Mouse (Mus musculus): ENCODE measurements around the gene Cpt1a. TPM values are rescaled to one million over a fixed set of nuclear protein-coding genes. Genes with fewer than 3 reads are reported as not detected.

Cpt1a gene
- polyA plus RNA-seq, 1 experiment from 2014 or later: 4.0 TPM

GRCm38 (mm10) chr19:3422981-3423380 lies 100.8 kb downstream of the Cpt1a start:
- Histone ChIP-seq H3K4me3 (no peak overlapping the region), H3K4me1 (no peaks in the 10 kb centered on the region), H3K9me3 (replicated peaks) (no peaks in the 10 kb centered on the region; the same call in 1 of the 2 replicates), H3K27ac (replicated peaks) (no peak overlapping the region), H3K36me3 (no peaks in the 10 kb centered on the region), H3K27me3 (ENCODE audit: low read depth, poor library complexity, severe bottlenecking) (no peaks in the 10 kb centered on the region)
- WGBS: 77% methylated on average over 4 of the region's 4 CpGs
- no peak for DNase-seq (ENCODE audit: low spot score)

DNA sequence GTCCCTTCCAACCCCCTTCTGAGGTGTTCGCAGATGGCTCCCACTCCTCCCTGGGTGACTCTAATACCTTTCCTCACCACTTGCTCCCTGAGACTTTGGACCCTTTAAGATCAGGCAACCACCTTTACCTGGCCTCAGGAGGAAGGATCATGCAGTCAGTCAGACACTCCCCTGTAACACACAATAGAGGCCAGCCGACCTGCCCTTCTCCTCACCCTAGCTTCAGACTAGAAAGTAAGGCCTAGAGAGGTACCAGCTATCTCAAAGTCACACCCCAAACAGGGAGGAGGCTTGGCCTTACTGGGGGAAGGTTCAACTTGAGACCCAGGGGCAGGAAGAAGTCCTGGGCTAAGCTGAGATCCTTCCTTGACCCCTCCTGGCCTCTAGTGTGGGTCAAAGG lies 102.1 kb downstream of the Cpt1a start:
- Histone ChIP-seq H3K27me3 (ENCODE audit: low read depth, poor library complexity, severe bottlenecking) (no peaks in the 10 kb centered on the region), H3K27ac (replicated peaks) (no peak overlapping the region), H3K4me1 (peaks cover 3% of the 10 kb centered on the region), H3K9me3 (replicated peaks) (no peaks in the 10 kb centered on the region; the same call in 1 of the 2 replicates), H3K36me3 (no peaks in the 10 kb centered on the region), H3K4me3 (no peak overlapping the region)
- 89% methylated on average over 2 of the region's 2 CpGs for WGBS
- DNase-seq (ENCODE audit: low spot score): no peak

DNA sequence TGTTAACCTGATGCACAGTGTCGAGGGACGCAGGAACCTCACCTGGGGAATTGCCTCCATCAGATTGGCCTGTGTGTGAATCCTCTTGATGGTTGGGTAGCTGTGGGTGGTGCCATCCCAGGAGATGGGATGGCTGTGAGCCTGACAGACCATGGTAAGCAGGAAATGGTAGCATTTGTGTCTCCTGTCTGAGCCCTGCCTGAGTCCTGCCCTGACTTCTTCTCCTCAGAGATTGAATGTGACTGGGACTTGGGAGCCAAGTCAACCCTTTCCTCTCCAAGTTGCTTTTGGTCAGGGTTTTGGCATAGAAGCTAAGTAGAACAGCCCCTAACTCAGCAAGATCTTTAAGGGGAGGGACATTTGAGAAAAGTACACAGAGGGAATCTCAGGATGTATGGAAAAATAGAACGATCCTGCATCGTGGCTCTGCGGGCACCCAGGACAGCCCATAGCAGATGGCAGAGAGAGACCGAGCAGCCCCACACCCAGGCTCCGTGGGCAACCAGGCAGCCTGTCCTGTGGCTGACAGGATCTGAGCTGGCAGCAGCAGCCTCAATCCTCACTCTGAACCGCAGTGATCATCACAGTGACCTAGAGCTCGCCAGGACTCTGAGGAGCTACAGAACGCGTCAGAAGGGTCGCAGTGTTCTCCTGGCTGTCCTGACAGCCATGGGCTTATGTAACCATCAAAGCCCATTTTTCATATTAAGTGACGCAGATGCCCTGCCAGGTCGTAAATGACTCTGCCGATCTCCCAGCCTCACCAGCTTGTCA lies 106.1 kb downstream of the Cpt1a start:
- H3K4me3 ChIP-seq: no peak overlapping the region
- WGBS: 93% methylated on average over 15 of the region's 15 CpGs
- peaks cover 10% of the 10 kb centered on the region for H3K4me1 ChIP-seq
- no peaks in the 10 kb centered on the region for H3K27me3 ChIP-seq (ENCODE audit: low read depth, poor library complexity, severe bottlenecking)
- peak overlapping the region; percentile 49; the same call in 1 of the 2 replicates for H3K27ac ChIP-seq (replicated peaks)
- DNase-seq (ENCODE audit: low spot score): no peak
- H3K36me3 ChIP-seq: no peaks in the 10 kb centered on the region
- H3K9me3 ChIP-seq (replicated peaks): peaks cover 3% of the 10 kb centered on the region; the same call in 1 of the 2 replicates

GRCm38 (mm10) chr19:3429156-3429816 lies 107.2 kb downstream of the Cpt1a start:
- H3K9me3 ChIP-seq (replicated peaks): 0 out of 2 replicates have a peak, but pooled peaks cover 3% of the 10 kb centered on the region
- H3K4me1 ChIP-seq: peaks cover 20% of the 10 kb centered on the region
- no peaks in the 10 kb centered on the region for H3K27me3 ChIP-seq (ENCODE audit: low read depth, poor library complexity, severe bottlenecking)
- H3K4me3 ChIP-seq: no peak overlapping the region
- H3K27ac ChIP-seq (replicated peaks): peak overlapping the region; percentile 68
- WGBS: 57% methylated on average over 7 of the region's 7 CpGs
- H3K36me3 ChIP-seq: no peaks in the 10 kb centered on the region
- no peak for DNase-seq (ENCODE audit: low spot score)

- no peak overlapping the region for H3K4me3 ChIP-seq
- WGBS: 70% methylated on average over 7 of the region's 7 CpGs
- no peaks in the 10 kb centered on the region for H3K36me3 ChIP-seq
- H3K4me1 ChIP-seq: peaks cover 28% of the 10 kb centered on the region
- H3K27ac ChIP-seq (replicated peaks): no peak overlapping the region
- 0 out of 2 replicates have a peak, but pooled peaks cover 3% of the 10 kb centered on the region for H3K9me3 ChIP-seq (replicated peaks)
- no peaks in the 10 kb centered on the region for H3K27me3 ChIP-seq (ENCODE audit: low read depth, poor library complexity, severe bottlenecking)
- DNase-seq (ENCODE audit: low spot score): no peak
Measured at GRCm38 (mm10) chr19:3431066-3431465, 108.9 kb downstream of the Cpt1a start.

DNA sequence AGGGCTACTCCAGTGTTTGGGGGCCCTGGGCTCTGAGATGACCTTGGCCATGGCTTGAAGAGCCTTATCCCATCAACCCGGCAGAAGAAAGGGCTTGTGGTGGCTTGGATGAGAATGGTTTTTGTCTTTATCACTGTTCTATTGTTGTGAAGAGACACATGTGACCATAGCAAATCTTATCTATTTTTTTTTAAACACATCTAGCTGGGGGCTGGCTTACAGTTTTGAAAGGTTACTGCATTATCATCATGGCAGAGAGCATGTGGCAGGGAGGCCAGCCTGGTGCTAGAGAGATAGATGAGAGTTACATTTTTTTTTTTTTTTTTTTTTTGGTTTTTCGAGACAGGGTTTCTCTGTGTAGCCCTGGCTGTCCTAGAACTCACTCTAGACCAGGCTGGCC lies 109.8 kb downstream of the Cpt1a start:
- DNase-seq (ENCODE audit: low spot score): no peak
- Histone ChIP-seq H3K4me3 (no peak overlapping the region), H3K27ac (replicated peaks) (no peak overlapping the region), H3K9me3 (replicated peaks) (0 out of 2 replicates have a peak, but pooled peaks cover 3% of the 10 kb centered on the region), H3K36me3 (no peaks in the 10 kb centered on the region), H3K27me3 (ENCODE audit: low read depth, poor library complexity, severe bottlenecking) (no peaks in the 10 kb centered on the region), H3K4me1 (peaks cover 28% of the 10 kb centered on the region)
- 83% methylated on average over 1 of the region's 2 CpGs for WGBS

DNA sequence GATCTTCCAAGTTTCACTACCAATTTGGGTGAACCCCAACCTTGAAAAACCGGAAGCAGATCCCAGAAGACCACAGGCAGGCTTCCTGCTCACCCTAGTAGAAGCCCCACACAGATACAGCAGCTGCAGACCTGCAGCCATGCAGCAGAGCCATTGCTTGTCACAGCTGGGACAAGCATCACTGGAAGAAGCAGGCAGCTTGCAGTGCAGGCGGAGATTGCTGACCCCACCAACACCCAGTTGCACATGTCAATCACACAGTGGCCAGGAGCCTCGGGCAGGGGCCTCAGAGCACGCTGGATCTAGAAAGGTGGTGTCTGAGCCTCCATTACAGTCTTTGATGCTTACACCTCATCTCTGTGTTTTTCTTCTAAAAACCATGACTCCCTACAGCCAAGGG lies 112.0 kb downstream of the Cpt1a start:
- H3K9me3 ChIP-seq (replicated peaks): 0 out of 2 replicates have a peak, but pooled peaks cover 3% of the 10 kb centered on the region
- DNase-seq (ENCODE audit: low spot score): no peak
- WGBS: 37% methylated on average over 4 of the region's 4 CpGs

GRCm38 (mm10) chr19:3434641-3435040 lies 112.5 kb downstream of the Cpt1a start:
- DNase-seq (ENCODE audit: low spot score): no peak
- H3K4me1 ChIP-seq: peaks cover 22% of the 10 kb centered on the region
- no peaks in the 10 kb centered on the region for H3K36me3 ChIP-seq
- H3K9me3 ChIP-seq (replicated peaks): 0 out of 2 replicates have a peak, but pooled peaks cover 3% of the 10 kb centered on the region
- 0 out of 2 replicates have a peak, but pooled peaks cover 6% of the 10 kb centered on the region for H3K27me3 ChIP-seq (ENCODE audit: low read depth, poor library complexity, severe bottlenecking)
- H3K27ac ChIP-seq (replicated peaks): no peak overlapping the region
- 38% methylated on average over 4 of the region's 4 CpGs for WGBS
- H3K4me3 ChIP-seq: no peak overlapping the region

More for the DNA sequence above, 112.0 kb downstream of the Cpt1a start:
- Histone ChIP-seq H3K4me1 (peaks cover 26% of the 10 kb centered on the region), H3K36me3 (no peaks in the 10 kb centered on the region), H3K27me3 (ENCODE audit: low read depth, poor library complexity, severe bottlenecking) (0 out of 2 replicates have a peak, but pooled peaks cover 1% of the 10 kb centered on the region), H3K27ac (replicated peaks) (peak overlapping the region; percentile 10; the same call in 1 of the 2 replicates), H3K4me3 (no peak overlapping the region)

Small RNAs within 50 kb of the gene (microRNA-seq; reads per million reads assigned to microRNA genes)
- not detected for gene Mir6984

Other genes with a start within 250 kb of the Cpt1a start
- gene Mrpl21, start 39.4 kb upstream of the Cpt1a start, polyA plus RNA-seq (2016; fragmentation: Nextera tagmentation; extraction: Ambion mirVana): 122 and 139 TPM in 2 replicates
- gene Ighmbp2, start 39.3 kb upstream of the Cpt1a start, polyA plus RNA-seq (2016; fragmentation: Nextera tagmentation; extraction: Ambion mirVana): 10.2 and 11.5 TPM in 2 replicates
- gene Tesmin, start 66.5 kb downstream of the Cpt1a start, polyA plus RNA-seq (2016; fragmentation: Nextera tagmentation; extraction: Ambion mirVana): 0.12 and 0.25 TPM in 2 replicates
- gene Gal, start 92.2 kb downstream of the Cpt1a start, polyA plus RNA-seq (2016; fragmentation: Nextera tagmentation; extraction: Ambion mirVana): 4.4 and 6.1 TPM in 2 replicates

Measured in midbrain, embryonic 10.5 days (tissue).